Mouse (Mus musculus) heart, adult 18-20 months (tissue): ENCODE results near the gene Nt5m. TPM values are rescaled to one million over a fixed set of nuclear protein-coding genes. Genes with fewer than 3 reads are reported as not detected.
"Not testable (repeated sequence)": the region's sequence is repeated elsewhere in the genome, so short reads cannot be mapped to it uniquely, and the experiment has no call there.

ENCODE experiments used
- DNase-seq, 2 experiments: peaks; one replicate each; pipeline ENCODE4 v3.0.0; 2021 to 2022; ENCODE audit warnings: mixed read lengths in 1 of 2
- long read RNA-seq, 2 experiments: library from polyadenylated mRNA; stranded (forward); transcript quantifications; one replicate each; pipeline ENCODE4 v2.0.0; 2021
- total RNA-seq, 2 experiments: library from RNA; stranded (reverse); gene quantifications; 2 replicates each; pipeline ENCODE4 v1.2.3; 2021

Nt5m gene
- 10 to 100 TPM; 26.1 to 31.6 TPM for total RNA-seq
- long read RNA-seq, experiment 1, transcript Nt5m-201 (5 exons, 1,306 nt) = major isoform, 28 of 46 reads
- long read RNA-seq, experiment 1, transcript Nt5m-203 (5 exons, 1,316 nt) = minor isoform, 10 of 46 reads
- long read RNA-seq, experiment 1, partial matches to known transcripts = 0 of 46 reads
- long read RNA-seq, experiment 1, other reads (novel, unspliced or antisense) = 7 of 46 reads
- long read RNA-seq, experiment 2, transcript Nt5m-201 (5 exons, 1,306 nt) = major isoform, 12 of 21 reads
- long read RNA-seq, experiment 2, partial matches to known transcripts = 2 of 21 reads
- long read RNA-seq, experiment 2, other reads (novel, unspliced or antisense) = 3 of 21 reads

GRCm38 (mm10) chr11:59839008-59839458 lies at the start of gene Nt5m:
TSS of gene Nt5m (plus strand) at chr11:59839447.
- peak; percentile 96 to 97 for DNase-seq

DNA sequence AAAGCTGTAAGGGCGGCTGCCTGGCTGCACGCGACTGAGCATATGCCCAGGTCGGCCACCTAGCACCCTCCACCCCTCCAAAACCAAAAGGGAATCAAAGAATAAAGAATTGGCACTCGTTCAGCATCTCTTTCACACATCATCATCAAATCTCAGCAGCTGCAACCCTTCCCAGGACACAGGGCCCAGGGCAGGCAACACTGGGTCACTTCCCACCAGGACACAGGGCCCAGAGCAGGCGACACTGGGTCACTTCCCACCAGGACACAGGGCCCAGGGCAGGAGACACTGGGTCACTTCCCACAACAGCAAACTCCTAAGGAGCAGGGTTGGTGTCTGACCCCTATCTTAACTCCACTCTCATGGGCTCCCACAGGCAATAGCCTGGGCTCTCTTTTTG lies 45.9 kb upstream of the Nt5m start:
- no peak for DNase-seq

GRCm38 (mm10) chr11:59800412-59800811 lies 38.8 kb upstream of the Nt5m start:
- DNase-seq = no peak

GRCm38 (mm10) chr11:59801881-59802280 lies 37.4 kb upstream of the Nt5m start:
- DNase-seq = no peak

GRCm38 (mm10) chr11:59803516-59803915 lies 35.7 kb upstream of the Nt5m start:
- DNase-seq = no peak

GRCm38 (mm10) chr11:59804409-59805110 lies 34.7 kb upstream of the Nt5m start:
- peak; percentile 34 to 51 for DNase-seq

- no peak for DNase-seq
Observed at GRCm38 (mm10) chr11:59805256-59805655, 34.0 kb upstream of the Nt5m start.

- no peak for DNase-seq
Observed at GRCm38 (mm10) chr11:59805656-59806055, 33.6 kb upstream of the Nt5m start.

DNA sequence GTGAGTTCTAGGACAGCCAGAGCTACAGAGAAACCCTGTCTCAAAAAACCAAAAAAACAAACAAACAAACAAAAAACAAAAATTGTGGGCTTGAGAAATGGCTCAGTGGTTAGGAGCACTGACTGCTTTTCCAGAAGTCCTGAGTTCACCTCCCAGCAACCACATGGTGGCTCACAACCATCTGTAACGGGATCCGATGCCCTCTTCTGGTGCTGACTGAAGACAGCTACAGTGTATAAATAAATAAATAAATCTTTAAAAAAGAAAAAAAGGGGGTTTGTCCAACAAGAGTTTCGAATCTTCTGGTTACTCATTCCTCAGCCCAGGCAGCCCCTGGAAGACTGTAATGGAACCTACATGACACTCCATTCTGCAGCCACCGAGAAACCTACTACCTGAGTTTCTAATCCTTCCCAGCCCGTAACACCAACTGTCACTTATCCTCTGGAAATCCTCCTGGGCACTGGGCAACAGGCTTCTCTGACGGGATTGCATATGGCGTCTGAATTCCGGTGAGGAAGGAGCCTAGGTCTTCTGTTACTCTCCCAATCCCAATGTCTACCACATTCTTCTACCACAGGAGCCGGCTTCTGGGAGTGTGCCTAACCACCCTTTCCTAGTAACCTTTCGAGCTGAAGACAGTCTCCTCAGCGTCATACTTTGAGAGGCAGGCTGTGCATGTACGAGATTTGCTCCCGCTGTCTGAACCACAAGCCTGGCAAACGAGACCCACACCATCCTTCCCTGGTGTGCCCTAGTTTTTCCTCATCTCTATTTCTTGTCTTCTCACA lies 30.9 kb upstream of the Nt5m start:
- DNase-seq = no peak

DNA sequence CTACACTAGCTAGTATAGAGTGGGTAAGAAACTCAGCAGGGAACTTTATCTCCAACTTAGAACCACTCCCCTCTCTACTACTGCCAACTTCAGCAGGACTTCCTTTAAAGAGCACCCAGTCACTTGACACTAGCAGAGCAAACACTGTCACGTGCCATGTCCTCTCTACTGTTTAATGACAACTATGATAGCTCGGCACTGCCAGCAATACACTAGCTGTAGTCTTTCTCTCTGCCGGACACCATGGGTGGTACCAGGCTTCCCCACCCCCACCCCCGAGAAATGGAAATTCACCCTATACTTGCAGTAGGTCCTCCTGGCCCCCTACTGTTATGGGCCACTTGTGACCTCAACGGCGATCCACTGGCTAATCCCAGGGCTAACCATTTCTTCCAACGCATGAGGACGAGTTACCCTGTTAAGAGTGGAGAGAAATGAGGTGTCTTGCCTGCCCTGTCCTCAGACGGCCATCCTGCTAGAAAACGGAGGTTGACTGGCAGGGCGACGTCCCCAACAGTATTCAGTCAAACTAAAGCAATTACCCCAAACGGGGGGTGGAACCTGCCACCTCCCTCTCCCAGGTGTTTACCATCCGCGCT lies 30.1 kb upstream of the Nt5m start:
- peak; percentile 76 to 84 for DNase-seq

DNA sequence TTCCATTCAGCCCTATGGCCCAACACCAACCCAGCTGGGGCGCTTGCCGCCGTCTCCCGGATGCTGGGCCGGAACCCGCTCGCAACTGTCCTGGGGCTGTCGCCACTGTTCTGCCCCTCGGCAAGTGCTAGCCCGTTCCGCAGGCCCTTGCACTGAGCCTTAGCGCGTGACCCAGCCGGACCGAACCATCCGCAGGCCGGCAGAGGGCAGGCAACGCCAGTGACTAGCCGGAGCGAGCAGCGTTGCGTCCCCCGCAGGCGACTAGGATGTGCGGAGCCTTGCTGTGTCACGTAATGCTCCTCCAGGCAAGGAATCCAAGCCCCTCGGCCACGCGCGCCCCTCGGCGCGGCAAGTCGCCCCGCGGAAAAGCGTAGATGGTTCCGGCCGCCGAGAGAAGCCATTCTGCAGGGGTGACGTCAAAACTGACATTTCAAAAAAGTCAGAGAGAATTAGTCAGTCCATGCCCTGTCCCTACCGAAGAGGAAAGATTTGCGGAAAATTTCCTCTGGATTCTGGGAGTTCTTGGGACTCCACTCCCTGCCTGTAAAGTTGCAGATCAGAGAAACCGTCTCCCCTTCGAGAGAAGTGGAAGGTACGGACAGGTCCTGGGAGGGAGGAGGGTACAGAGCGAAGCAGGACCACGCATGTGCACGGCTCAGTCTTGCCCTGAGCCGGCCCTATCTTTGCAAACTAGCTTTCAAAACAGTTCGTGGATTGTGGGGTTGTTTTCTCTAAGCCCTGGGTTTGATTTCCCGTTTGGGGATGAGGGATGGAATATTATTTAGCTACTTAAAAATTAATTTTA lies 29.4 kb upstream of the Nt5m start, which contains the start of gene Flcn:
Gene Flcn (minus strand): TSS at position 347 of the 805 bp plus-strand sequence.
- peak; percentile 90 to 91 for DNase-seq

DNA sequence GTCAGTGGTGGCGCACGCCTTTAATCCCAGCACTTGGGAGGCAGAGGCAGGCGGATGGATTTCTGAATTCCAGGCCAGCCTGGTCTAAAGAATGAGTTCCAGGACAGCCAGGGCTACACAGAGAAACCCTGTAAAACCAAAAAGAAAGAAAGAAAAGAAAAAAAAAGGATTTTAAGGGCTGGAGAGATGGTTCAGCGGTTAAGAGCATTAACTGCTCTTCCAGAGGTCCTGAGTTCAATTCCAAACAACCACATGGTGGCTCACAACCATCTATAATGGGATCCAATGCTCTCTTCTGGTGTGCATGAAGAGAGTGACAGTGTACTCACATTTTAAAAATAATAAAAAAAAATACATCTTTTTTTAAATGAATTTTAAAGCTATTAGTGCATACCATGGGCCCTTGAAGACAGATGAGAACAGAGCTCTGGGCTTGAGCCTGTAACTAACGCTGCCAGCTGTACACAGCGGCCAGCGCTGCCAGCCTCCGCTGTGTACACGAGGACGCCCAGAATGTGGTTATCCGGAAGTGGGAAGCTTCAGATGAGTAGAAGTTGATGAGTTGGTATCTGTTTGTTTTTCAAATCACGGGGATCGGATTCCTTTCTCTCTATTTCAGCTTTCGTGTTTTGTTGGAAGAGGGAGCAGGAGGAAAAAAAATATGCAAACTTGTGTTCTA lies 28.6 kb upstream of the Nt5m start:
- no peak for DNase-seq

GRCm38 (mm10) chr11:59811211-59811610 lies 28.0 kb upstream of the Nt5m start:
- no peak for DNase-seq

DNA sequence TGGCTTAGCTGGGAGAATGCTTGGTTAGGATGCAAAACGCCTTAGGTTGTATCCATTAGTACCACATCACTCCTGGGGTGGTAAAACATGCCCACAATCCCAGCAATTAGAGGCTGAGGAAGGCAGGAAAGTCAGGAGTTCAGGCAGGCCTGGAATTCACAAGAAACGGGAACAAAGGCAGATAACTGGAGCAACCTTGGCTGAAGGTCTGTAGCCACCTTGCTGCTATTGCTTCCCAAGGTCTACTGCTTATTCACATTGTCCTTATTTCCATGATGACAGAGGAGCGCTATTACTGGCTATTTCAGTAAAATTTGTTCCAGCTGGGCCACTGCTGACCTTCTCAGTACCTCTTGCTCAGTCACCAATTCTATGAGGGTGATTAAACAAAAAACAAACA lies 26.0 kb upstream of the Nt5m start:
- DNase-seq = no peak

DNA sequence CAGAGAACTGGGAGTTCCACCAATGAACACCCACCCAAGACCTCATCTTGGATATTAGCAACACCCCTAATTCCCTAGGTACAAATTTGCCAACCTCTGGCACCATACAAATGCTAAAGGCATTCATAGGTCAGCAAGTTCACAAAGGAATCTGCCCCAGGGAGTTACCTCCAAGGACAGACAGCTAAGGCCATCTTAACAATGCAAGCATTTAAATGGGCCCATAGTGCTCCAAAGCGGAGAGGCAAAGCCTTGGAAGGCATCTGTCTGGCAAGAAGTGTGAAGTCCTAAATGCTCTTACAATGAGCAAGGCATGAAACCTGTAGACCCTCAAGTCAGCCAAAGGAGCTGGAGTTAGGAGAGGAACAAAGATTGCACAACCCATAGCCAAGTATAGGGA lies 24.9 kb upstream of the Nt5m start:
- no peak for DNase-seq

- DNase-seq = no peak
Observed at GRCm38 (mm10) chr11:59814936-59815335, 24.3 kb upstream of the Nt5m start.

DNA sequence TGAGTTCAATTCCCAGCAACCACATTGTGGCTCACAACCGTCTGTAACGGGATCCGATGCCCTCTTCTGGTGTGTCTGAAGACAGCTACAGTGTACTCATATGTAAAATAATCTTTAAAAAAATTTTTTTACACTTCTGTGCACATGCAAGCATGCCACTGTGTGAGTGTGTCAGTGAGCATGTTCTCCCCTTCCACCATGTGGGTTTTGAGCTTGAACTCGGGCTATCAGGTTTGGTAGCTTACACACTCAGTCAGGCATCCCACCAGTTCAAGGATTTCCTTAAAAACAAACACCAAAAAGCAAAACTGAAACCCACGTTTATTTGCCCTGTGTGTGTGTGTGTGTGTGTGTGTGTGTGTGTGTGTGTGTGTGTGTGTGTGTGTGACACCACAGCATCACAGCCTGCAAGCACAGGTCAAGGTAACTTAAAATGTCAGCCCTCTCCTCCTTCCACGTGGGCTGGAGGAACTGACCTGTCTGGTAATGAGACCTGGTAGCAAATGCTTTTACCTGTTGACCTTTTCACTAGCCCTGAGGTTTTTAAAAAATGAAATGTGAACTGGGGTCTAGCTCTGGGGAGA lies 23.7 kb upstream of the Nt5m start:
- no peak for DNase-seq

GRCm38 (mm10) chr11:59817916-59818315 lies 21.3 kb upstream of the Nt5m start:
- no peak for DNase-seq

DNA sequence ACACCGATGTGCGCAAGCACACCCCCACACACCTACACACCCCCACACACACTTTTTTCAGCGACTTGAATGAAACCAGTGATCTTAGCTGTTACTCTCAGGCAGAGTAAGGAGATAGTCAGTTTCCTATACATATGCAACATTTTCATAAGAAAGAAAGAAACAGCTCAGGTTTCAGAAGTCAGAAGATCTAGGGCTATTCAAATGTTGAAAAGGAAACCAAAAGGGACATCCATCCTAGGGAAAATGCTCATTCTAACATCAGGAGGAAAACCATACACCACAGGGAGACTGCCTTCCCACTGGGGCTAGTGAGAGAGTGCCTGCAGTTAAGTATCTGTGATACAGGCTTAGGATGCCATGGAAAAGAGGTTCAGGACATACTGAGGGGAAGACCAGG lies 17.6 kb upstream of the Nt5m start:
- no peak for DNase-seq

DNA sequence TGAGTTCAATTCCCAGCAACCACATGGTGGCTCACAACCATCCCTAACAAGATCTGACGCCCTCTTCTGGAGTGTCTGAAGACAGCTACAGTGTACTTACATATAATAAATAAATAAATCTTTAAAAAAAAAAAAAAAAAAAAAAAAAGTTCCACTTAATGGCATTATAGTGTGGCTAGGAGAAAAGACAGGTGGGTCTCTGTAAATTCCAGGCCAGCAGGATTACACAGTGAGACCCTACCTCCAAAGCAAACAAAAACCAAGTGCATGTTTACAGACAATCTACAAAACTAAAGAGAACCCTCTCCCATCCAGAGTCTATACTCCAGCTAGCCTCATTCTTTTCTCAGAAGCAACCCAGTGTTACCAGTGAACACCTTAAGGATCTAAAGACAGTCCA lies 1.5 kb upstream of the Nt5m start:
- DNase-seq = not testable (repeated sequence)
